Mouse (Mus musculus): Measurements from ENCODE around the gene Nrp1. TPM values are rescaled to one million over a fixed set of nuclear protein-coding genes. Genes with fewer than 3 reads are reported as not detected.
A peak's percentile ranks its signal among the peaks of the same experiment; 100 is the strongest.

Gene Nrp1
- polyA plus RNA-seq, 1 experiment from 2014 or later, result 35.3 TPM

GRCm38 (mm10) chr8:128474614-128475013, 116.2 kb downstream of the Nrp1 start:
- ATAC-seq (ENCODE audit: low FRiP score, low read depth), result no peak
- H3K27ac ChIP-seq (replicated peaks), result no peak overlapping the region
- WGBS, result 42% methylated on average over 2 of the region's 2 CpGs
- H3K27me3 ChIP-seq, result no peaks in the 10 kb centered on the region
- H3K4me3 ChIP-seq, result no peak overlapping the region
- H3K9me3 ChIP-seq, result no peaks in the 10 kb centered on the region
- peaks cover 6% of the 10 kb centered on the region; the same call in 1 of the 2 replicates for H3K4me1 ChIP-seq
- no peak overlapping the region for H3K9ac ChIP-seq (replicated peaks)
- H3K4me2 ChIP-seq (replicated peaks), result no peak overlapping the region
- H3K36me3 ChIP-seq, result no peaks in the 10 kb centered on the region

GRCm38 (mm10) chr8:128476206-128476605, 117.8 kb downstream of the Nrp1 start:
- Histone ChIP-seq H3K36me3 (no peaks in the 10 kb centered on the region), H3K27ac (replicated peaks) (no peak overlapping the region), H3K4me3 (no peak overlapping the region), H3K4me1 (peaks cover 6% of the 10 kb centered on the region; the same call in 1 of the 2 replicates), H3K27me3 (no peaks in the 10 kb centered on the region), H3K4me2 (replicated peaks) (no peak overlapping the region), H3K9ac (replicated peaks) (no peak overlapping the region), H3K9me3 (no peaks in the 10 kb centered on the region)
- ATAC-seq (ENCODE audit: low FRiP score, low read depth), result no peak
- WGBS, result 69% methylated on average over 1 of the region's 1 CpGs

- Histone ChIP-seq H3K9me3 (no peaks in the 10 kb centered on the region), H3K36me3 (no peaks in the 10 kb centered on the region), H3K4me2 (replicated peaks) (no peak overlapping the region), H3K27me3 (no peaks in the 10 kb centered on the region), H3K4me1 (peaks cover 6% of the 10 kb centered on the region; the same call in 1 of the 2 replicates), H3K9ac (replicated peaks) (no peak overlapping the region), H3K27ac (replicated peaks) (no peak overlapping the region), H3K4me3 (no peak overlapping the region)
- WGBS, result 82% methylated on average over 4 of the region's 4 CpGs
- no peak for ATAC-seq (ENCODE audit: low FRiP score, low read depth)
Observed at GRCm38 (mm10) chr8:128478017-128478416, 119.6 kb downstream of the Nrp1 start.

- H3K4me3 ChIP-seq, result no peak overlapping the region
- WGBS, result 75% methylated on average over 5 of the region's 5 CpGs
- no peak for ATAC-seq (ENCODE audit: low FRiP score, low read depth)
- no peaks in the 10 kb centered on the region for H3K36me3 ChIP-seq
- no peaks in the 10 kb centered on the region for H3K9me3 ChIP-seq
- no peak overlapping the region for H3K27ac ChIP-seq (replicated peaks)
- no peak overlapping the region for H3K9ac ChIP-seq (replicated peaks)
- no peak overlapping the region for H3K4me2 ChIP-seq (replicated peaks)
- peaks cover 6% of the 10 kb centered on the region; the same call in 1 of the 2 replicates for H3K4me1 ChIP-seq
- no peaks in the 10 kb centered on the region for H3K27me3 ChIP-seq
Observed at GRCm38 (mm10) chr8:128479309-128480013, 121.1 kb downstream of the Nrp1 start.

GRCm38 (mm10) chr8:128480896-128481665, 122.7 kb downstream of the Nrp1 start:
- no peak for ATAC-seq (ENCODE audit: low FRiP score, low read depth)
- H3K4me2 ChIP-seq (replicated peaks), result no peak overlapping the region
- H3K27me3 ChIP-seq, result no peaks in the 10 kb centered on the region
- no peak overlapping the region for H3K4me3 ChIP-seq
- 84% methylated on average over 8 of the region's 8 CpGs for WGBS
- H3K4me1 ChIP-seq, result peaks cover 4% of the 10 kb centered on the region; the same call in 1 of the 2 replicates
- no peaks in the 10 kb centered on the region for H3K9me3 ChIP-seq
- no peak overlapping the region for H3K9ac ChIP-seq (replicated peaks)
- no peak overlapping the region for H3K27ac ChIP-seq (replicated peaks)
- no peaks in the 10 kb centered on the region for H3K36me3 ChIP-seq

- no peak for ATAC-seq (ENCODE audit: low FRiP score, low read depth)
- H3K9ac ChIP-seq (replicated peaks), result no peak overlapping the region
Observed at GRCm38 (mm10) chr8:128483344-128483743, 124.9 kb downstream of the Nrp1 start.

GRCm38 (mm10) chr8:128484720-128485124, 126.3 kb downstream of the Nrp1 start:
- H3K27ac ChIP-seq (replicated peaks), result no peak overlapping the region
- H3K36me3 ChIP-seq, result no peaks in the 10 kb centered on the region
- H3K4me1 ChIP-seq, result peaks cover 11% of the 10 kb centered on the region
- 100% methylated on average over 1 of the region's 1 CpGs for WGBS
- no peaks in the 10 kb centered on the region for H3K9me3 ChIP-seq
- H3K4me3 ChIP-seq, result no peak overlapping the region
- no peaks in the 10 kb centered on the region for H3K27me3 ChIP-seq
- ATAC-seq (ENCODE audit: low FRiP score, low read depth), result no peak
- H3K4me2 ChIP-seq (replicated peaks), result no peak overlapping the region
- no peak overlapping the region for H3K9ac ChIP-seq (replicated peaks)

More at GRCm38 (mm10) chr8:128483344-128483743, 124.9 kb downstream of the Nrp1 start:
- WGBS, result 89% methylated on average over 3 of the region's 3 CpGs
- Histone ChIP-seq H3K4me3 (no peak overlapping the region), H3K27me3 (no peaks in the 10 kb centered on the region), H3K36me3 (no peaks in the 10 kb centered on the region), H3K9me3 (no peaks in the 10 kb centered on the region), H3K4me1 (peaks cover 11% of the 10 kb centered on the region), H3K27ac (replicated peaks) (no peak overlapping the region), H3K4me2 (replicated peaks) (no peak overlapping the region)

- Histone ChIP-seq H3K27me3 (no peaks in the 10 kb centered on the region), H3K4me3 (no peak overlapping the region), H3K4me1 (peaks cover 11% of the 10 kb centered on the region), H3K36me3 (no peaks in the 10 kb centered on the region), H3K27ac (replicated peaks) (no peak overlapping the region), H3K4me2 (replicated peaks) (no peak overlapping the region), H3K9me3 (no peaks in the 10 kb centered on the region), H3K9ac (replicated peaks) (no peak overlapping the region)
- ATAC-seq (ENCODE audit: low FRiP score, low read depth), result no peak
- WGBS, result 80% methylated on average over 2 of the region's 2 CpGs
Observed at GRCm38 (mm10) chr8:128486043-128486442, 127.6 kb downstream of the Nrp1 start.

GRCm38 (mm10) chr8:128487966-128488931, 129.8 kb downstream of the Nrp1 start:
- 19% methylated on average over 10 of the region's 10 CpGs for WGBS
- no peaks in the 10 kb centered on the region for H3K27me3 ChIP-seq
- no peaks in the 10 kb centered on the region for H3K36me3 ChIP-seq
- H3K27ac ChIP-seq (replicated peaks), result no peak overlapping the region
- no peaks in the 10 kb centered on the region for H3K9me3 ChIP-seq
- no peak overlapping the region for H3K4me2 ChIP-seq (replicated peaks)
- H3K9ac ChIP-seq (replicated peaks), result no peak overlapping the region
- ATAC-seq (ENCODE audit: low FRiP score, low read depth), result no peak
- H3K4me1 ChIP-seq, result peaks cover 11% of the 10 kb centered on the region
- H3K4me3 ChIP-seq, result no peak overlapping the region

- peaks cover 11% of the 10 kb centered on the region for H3K4me1 ChIP-seq
- H3K9ac ChIP-seq (replicated peaks), result no peak overlapping the region
- no peak overlapping the region for H3K4me2 ChIP-seq (replicated peaks)
- H3K4me3 ChIP-seq, result no peak overlapping the region
- 0 out of 2 replicates have a peak, but pooled peaks cover 4% of the 10 kb centered on the region for H3K27me3 ChIP-seq
- no peak overlapping the region for H3K27ac ChIP-seq (replicated peaks)
- H3K9me3 ChIP-seq, result no peaks in the 10 kb centered on the region
- ATAC-seq (ENCODE audit: low FRiP score, low read depth), result no peak
- WGBS, result 92% methylated on average over 1 of the region's 1 CpGs
- no peaks in the 10 kb centered on the region for H3K36me3 ChIP-seq
Observed at GRCm38 (mm10) chr8:128489351-128489750, 130.9 kb downstream of the Nrp1 start.

- Histone ChIP-seq H3K9me3 (no peaks in the 10 kb centered on the region), H3K4me1 (peaks cover 7% of the 10 kb centered on the region), H3K4me3 (no peak overlapping the region), H3K36me3 (no peaks in the 10 kb centered on the region), H3K4me2 (replicated peaks) (no peak overlapping the region), H3K27me3 (0 out of 2 replicates have a peak, but pooled peaks cover 4% of the 10 kb centered on the region), H3K27ac (replicated peaks) (no peak overlapping the region), H3K9ac (replicated peaks) (no peak overlapping the region)
- WGBS, result 53% methylated on average over 5 of the region's 5 CpGs
- peak; percentile 89 for ATAC-seq (ENCODE audit: low FRiP score, low read depth)
Observed at GRCm38 (mm10) chr8:128491126-128492067, 133.0 kb downstream of the Nrp1 start.

All from midbrain, embryonic 12.5 days (tissue).